In genomic region chr5:72086518-72086917, GRCm38 (mm10) we compare ENCODE assay signal across 11 mouse cellular contexts.
A peak's percentile ranks its signal among the peaks of the same experiment; 100 is the strongest.
DNase-seq lines count a peak whose midpoint lies in the region; ATAC-seq lines count a peak whose summit lies in the region.
"Had no signal": no experiment of that assay in that cellular context is flagged by ENCODE, and none has a peak within 500 bp of the region (broad histone marks: within the 10 kb centered on the region; RNA-seq: fewer than 3 reads in every experiment).

No protein-coding gene starts in this region.

- H3K27ac ChIP-seq in forebrain, embryonic 12.5 days = no peak overlapping the region
- H3K27ac ChIP-seq in forebrain, embryonic 14.5 days (ENCODE audit: low read depth, low read length) = no peak overlapping the region
- no peak overlapping the region for H3K27ac ChIP-seq in midbrain, embryonic 12.5 days (replicated peaks)
- no peak overlapping the region for H3K27ac ChIP-seq in midbrain, embryonic 15.5 days
- no peak overlapping the region for H3K27ac ChIP-seq in hindbrain, embryonic 16.5 days (ENCODE audit: low read depth, low read length)

- no peak overlapping the region for H3K4me2 ChIP-seq in forebrain, embryonic 12.5 days
- no peak overlapping the region for H3K4me2 ChIP-seq in forebrain, embryonic 14.5 days (ENCODE audit: low read length)
- H3K4me2 ChIP-seq in midbrain, embryonic 12.5 days (replicated peaks) = no peak overlapping the region
- no peak overlapping the region for H3K4me2 ChIP-seq in midbrain, embryonic 15.5 days
- H3K4me2 ChIP-seq in hindbrain, embryonic 16.5 days (ENCODE audit: low read length) = no peak overlapping the region
- H3K4me2 ChIP-seq: lung, embryonic 14.5 days had no signal

- no peaks in the 10 kb centered on the region for H3K9me3 ChIP-seq in forebrain, embryonic 12.5 days
- H3K9me3 ChIP-seq in forebrain, embryonic 14.5 days (replicated peaks; ENCODE audit: control insufficient read depth, low read length) = no peaks in the 10 kb centered on the region
- no peaks in the 10 kb centered on the region for H3K9me3 ChIP-seq in midbrain, embryonic 12.5 days
- H3K9me3 ChIP-seq in midbrain, embryonic 15.5 days = no peaks in the 10 kb centered on the region
- no peaks in the 10 kb centered on the region for H3K9me3 ChIP-seq in hindbrain, embryonic 16.5 days (ENCODE audit: control insufficient read depth, low read length)

- no peak overlapping the region for H3K4me3 ChIP-seq in forebrain, embryonic 12.5 days (replicated peaks)
- no peak overlapping the region for H3K4me3 ChIP-seq in forebrain, embryonic 14.5 days (ENCODE audit: low read depth, low read length)
- no peak overlapping the region for H3K4me3 ChIP-seq in midbrain, embryonic 12.5 days
- H3K4me3 ChIP-seq in midbrain, embryonic 15.5 days = no peak overlapping the region
- H3K4me3 ChIP-seq in hindbrain, embryonic 16.5 days (ENCODE audit: low read length) = no peak overlapping the region

- WGBS in forebrain, embryonic 12.5 days = 95% methylated on average over 1 of the region's 1 CpGs
- 80% methylated on average over 1 of the region's 1 CpGs for WGBS in forebrain, embryonic 14.5 days
- 86% methylated on average over 1 of the region's 1 CpGs for WGBS in midbrain, embryonic 12.5 days
- 89% methylated on average over 1 of the region's 1 CpGs for WGBS in midbrain, embryonic 15.5 days
- WGBS in hindbrain, embryonic 16.5 days = 100% methylated on average over 1 of the region's 1 CpGs

- no peaks in the 10 kb centered on the region for H3K4me1 ChIP-seq in forebrain, embryonic 12.5 days
- no peaks in the 10 kb centered on the region for H3K4me1 ChIP-seq in forebrain, embryonic 14.5 days (ENCODE audit: control insufficient read depth, insufficient read depth, low read length)
- H3K4me1 ChIP-seq in midbrain, embryonic 12.5 days = no peaks in the 10 kb centered on the region
- no peaks in the 10 kb centered on the region for H3K4me1 ChIP-seq in midbrain, embryonic 15.5 days
- no peaks in the 10 kb centered on the region for H3K4me1 ChIP-seq in hindbrain, embryonic 16.5 days (ENCODE audit: control insufficient read depth, insufficient read depth, low read depth, low read length)

- no peaks in the 10 kb centered on the region for H3K36me3 ChIP-seq in forebrain, embryonic 12.5 days (replicated peaks)
- no peaks in the 10 kb centered on the region for H3K36me3 ChIP-seq in forebrain, embryonic 14.5 days (ENCODE audit: control insufficient read depth, insufficient read depth, low read length)
- H3K36me3 ChIP-seq in midbrain, embryonic 12.5 days = no peaks in the 10 kb centered on the region
- no peaks in the 10 kb centered on the region for H3K36me3 ChIP-seq in midbrain, embryonic 15.5 days (replicated peaks)
- H3K36me3 ChIP-seq in hindbrain, embryonic 16.5 days (ENCODE audit: control insufficient read depth, insufficient read depth, low read length) = no peaks in the 10 kb centered on the region

- ATAC-seq in forebrain, embryonic 12.5 days (ENCODE audit: low FRiP score) = 0 out of 2 replicates have a peak, but pooled peaks have one; percentile 11
- no peak for ATAC-seq in forebrain, embryonic 14.5 days
- peak; percentile 52; the same call in 1 of the 2 replicates for ATAC-seq in midbrain, embryonic 12.5 days (ENCODE audit: low FRiP score, low read depth)
- ATAC-seq in midbrain, embryonic 15.5 days (replicated peaks) = no peak
- 0 out of 2 replicates have a peak, but pooled peaks have one; percentile 27 for ATAC-seq in hindbrain, embryonic 16.5 days
- ATAC-seq in neutrophil, adult 5-6 weeks (ENCODE audit: extremely low read depth, insufficient number of reproducible peaks, low FRiP score, poor library complexity, severe bottlenecking) = 0 out of 2 replicates have a peak, but pooled peaks have one; percentile 13
- ATAC-seq: activated CD4-positive, CD25-positive, alpha-beta regulatory T cell, adult 4 months had no signal

- DNase-seq in forebrain, embryonic 14.5 days (ENCODE audit: low spot score) = no peak
- DNase-seq in ovary, postnatal 14 days (ENCODE audit: low spot score) = no peak
- no peak for DNase-seq in left cerebral cortex, adult 18-20 months (ENCODE audit: low spot score in 2 of 2)
- DNase-seq: cerebellum, postnatal 14 days; lung, embryonic 14.5 days had no signal

- no peaks in the 10 kb centered on the region for H3K27me3 ChIP-seq in forebrain, embryonic 12.5 days
- no peaks in the 10 kb centered on the region for H3K27me3 ChIP-seq in forebrain, embryonic 14.5 days (replicated peaks; ENCODE audit: control insufficient read depth, insufficient read depth, low read length)
- H3K27me3 ChIP-seq in midbrain, embryonic 12.5 days = no peaks in the 10 kb centered on the region
- no peaks in the 10 kb centered on the region for H3K27me3 ChIP-seq in midbrain, embryonic 15.5 days (replicated peaks)
- H3K27me3 ChIP-seq in hindbrain, embryonic 16.5 days (replicated peaks; ENCODE audit: control insufficient read depth, insufficient read depth, low read length) = no peaks in the 10 kb centered on the region

- H3K9ac ChIP-seq in forebrain, embryonic 12.5 days = no peak overlapping the region
- no peak overlapping the region for H3K9ac ChIP-seq in forebrain, embryonic 14.5 days (ENCODE audit: low read length)
- H3K9ac ChIP-seq in midbrain, embryonic 12.5 days (replicated peaks) = no peak overlapping the region
- H3K9ac ChIP-seq in midbrain, embryonic 15.5 days = no peak overlapping the region
- no peak overlapping the region for H3K9ac ChIP-seq in hindbrain, embryonic 16.5 days (ENCODE audit: low read depth, low read length)
- H3K9ac ChIP-seq: lung, embryonic 14.5 days had no signal

Comparison
In these comparisons a context has a peak if more than half of its experiments do, and no peak if none do; other contexts are left out.
1. ATAC-seq: peak in forebrain, embryonic 12.5 days (single experiment), midbrain, embryonic 12.5 days (single experiment), hindbrain, embryonic 16.5 days (single experiment) and neutrophil, adult 5-6 weeks (single experiment); none in forebrain, embryonic 14.5 days (single experiment) and midbrain, embryonic 15.5 days (single experiment).